Mouse (Mus musculus): ENCODE results near the gene Gmpr. TPM values are rescaled to one million over a fixed set of nuclear protein-coding genes. Genes with fewer than 3 reads are reported as not detected.

The Gmpr gene
- polyA plus RNA-seq, 1 experiment from 2014 or later, result 46.9 TPM

- H3K4me3 ChIP-seq (ENCODE audit: low read depth, low read length), result no peak overlapping the region
- no peaks in the 10 kb centered on the region for H3K27me3 ChIP-seq (ENCODE audit: control insufficient read depth, insufficient read depth, low read length)
- no peak overlapping the region for H3K4me2 ChIP-seq (ENCODE audit: low read depth, low read length)
- H3K36me3 ChIP-seq (ENCODE audit: control insufficient read depth, insufficient read depth, low read length), result no peaks in the 10 kb centered on the region
- no peak overlapping the region for H3K27ac ChIP-seq (ENCODE audit: low read depth, low read length)
- H3K9me3 ChIP-seq (ENCODE audit: control insufficient read depth, low read length), result no peaks in the 10 kb centered on the region
- ATAC-seq (ENCODE audit: low read depth), result no peak
- H3K9ac ChIP-seq (replicated peaks; ENCODE audit: low read depth, low read length), result no peak overlapping the region
- peaks cover 28% of the 10 kb centered on the region for H3K4me1 ChIP-seq (ENCODE audit: control insufficient read depth, insufficient read depth, low read length)
- WGBS, result 79% methylated on average over 8 of the region's 8 CpGs
These were observed 5.3 kb downstream of the Gmpr start for GRCm38 (mm10) chr13:45512531-45512930.

DNA sequence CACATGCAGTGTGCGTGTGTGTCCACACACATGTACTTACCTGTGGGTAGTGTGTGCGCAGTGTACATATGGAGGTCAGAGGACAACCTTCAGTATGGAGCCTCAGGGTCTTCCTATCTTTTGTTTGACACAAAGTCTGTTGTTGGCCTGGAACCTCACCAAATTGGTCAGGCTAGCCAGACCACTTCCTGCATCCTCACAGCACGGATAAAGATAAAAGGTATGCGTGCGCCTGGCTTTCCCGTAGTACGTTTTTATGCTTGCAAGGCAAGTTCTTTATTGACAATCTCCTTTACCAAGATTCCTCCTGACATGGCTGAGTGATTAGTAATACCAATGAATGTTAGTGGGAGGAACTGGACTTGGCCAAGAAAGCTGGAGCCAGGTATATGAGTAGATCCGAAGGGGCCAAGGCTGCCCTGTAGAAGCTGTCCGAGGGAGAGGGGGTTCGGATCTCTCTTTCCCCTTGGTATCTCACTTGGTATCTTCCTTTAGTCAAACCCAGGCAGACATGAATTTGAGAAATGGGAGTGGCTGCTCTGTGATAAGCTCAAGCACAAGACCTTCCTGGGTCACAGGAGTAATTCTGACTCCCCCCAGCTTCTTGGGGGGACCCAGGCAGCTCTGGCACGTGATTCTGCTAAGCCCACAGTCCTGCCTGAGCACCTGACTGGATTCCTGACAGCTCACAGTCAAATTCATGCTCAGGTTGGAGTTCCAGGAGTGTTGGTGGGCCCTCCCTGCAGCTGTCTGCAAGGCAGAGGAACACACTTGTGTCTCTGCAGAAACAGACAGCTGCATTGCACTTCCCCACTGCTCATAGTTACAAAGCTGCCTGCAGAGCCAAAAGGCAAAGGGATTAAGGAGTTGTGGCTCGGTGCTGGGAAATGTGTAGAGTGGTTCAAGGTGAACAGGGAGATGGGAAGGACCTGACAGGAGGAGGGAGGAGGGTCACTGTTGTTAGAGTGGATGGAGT, 6.1 kb downstream of the Gmpr start:
- Histone ChIP-seq H3K4me2 (ENCODE audit: low read depth, low read length) (no peak overlapping the region), H3K27me3 (ENCODE audit: control insufficient read depth, insufficient read depth, low read length) (no peaks in the 10 kb centered on the region), H3K9ac (replicated peaks; ENCODE audit: low read depth, low read length) (no peak overlapping the region), H3K9me3 (ENCODE audit: control insufficient read depth, low read length) (no peaks in the 10 kb centered on the region), H3K4me1 (ENCODE audit: control insufficient read depth, insufficient read depth, low read length) (peaks cover 24% of the 10 kb centered on the region), H3K4me3 (ENCODE audit: low read depth, low read length) (no peak overlapping the region), H3K27ac (ENCODE audit: low read depth, low read length) (no peak overlapping the region), H3K36me3 (ENCODE audit: control insufficient read depth, insufficient read depth, low read length) (no peaks in the 10 kb centered on the region)
- no peak for ATAC-seq (ENCODE audit: low read depth)
- 84% methylated on average over 12 of the region's 12 CpGs for WGBS

DNA sequence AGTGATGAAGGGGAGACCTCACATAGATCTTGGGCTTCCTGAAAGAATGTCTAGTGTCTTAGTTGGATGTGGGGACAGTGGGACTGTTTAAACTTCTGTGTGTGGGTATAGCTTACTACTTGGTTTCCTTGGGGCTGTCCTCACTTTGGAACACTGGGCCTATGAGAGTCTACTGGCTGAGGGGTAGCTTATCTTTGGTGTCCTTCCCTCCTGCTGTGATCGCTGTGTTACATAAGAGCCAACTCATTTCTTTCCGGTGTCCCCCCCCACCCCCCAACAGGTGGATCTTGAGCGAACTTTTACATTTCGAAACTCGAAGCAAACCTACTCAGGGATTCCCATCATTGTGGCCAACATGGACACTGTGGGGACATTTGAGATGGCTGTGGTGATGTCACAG, 6.9 kb downstream of the Gmpr start:
- H3K9ac ChIP-seq (replicated peaks; ENCODE audit: low read depth, low read length), result no peak overlapping the region
- H3K27ac ChIP-seq (ENCODE audit: low read depth, low read length), result no peak overlapping the region
- no peaks in the 10 kb centered on the region for H3K27me3 ChIP-seq (ENCODE audit: control insufficient read depth, insufficient read depth, low read length)
- H3K4me1 ChIP-seq (ENCODE audit: control insufficient read depth, insufficient read depth, low read length), result peaks cover 16% of the 10 kb centered on the region
- H3K4me3 ChIP-seq (ENCODE audit: low read depth, low read length), result no peak overlapping the region
- WGBS, result 93% methylated on average over 5 of the region's 5 CpGs
- no peaks in the 10 kb centered on the region for H3K36me3 ChIP-seq (ENCODE audit: control insufficient read depth, insufficient read depth, low read length)
- H3K4me2 ChIP-seq (ENCODE audit: low read depth, low read length), result no peak overlapping the region
- no peaks in the 10 kb centered on the region for H3K9me3 ChIP-seq (ENCODE audit: control insufficient read depth, low read length)
- no peak for ATAC-seq (ENCODE audit: low read depth)

DNA sequence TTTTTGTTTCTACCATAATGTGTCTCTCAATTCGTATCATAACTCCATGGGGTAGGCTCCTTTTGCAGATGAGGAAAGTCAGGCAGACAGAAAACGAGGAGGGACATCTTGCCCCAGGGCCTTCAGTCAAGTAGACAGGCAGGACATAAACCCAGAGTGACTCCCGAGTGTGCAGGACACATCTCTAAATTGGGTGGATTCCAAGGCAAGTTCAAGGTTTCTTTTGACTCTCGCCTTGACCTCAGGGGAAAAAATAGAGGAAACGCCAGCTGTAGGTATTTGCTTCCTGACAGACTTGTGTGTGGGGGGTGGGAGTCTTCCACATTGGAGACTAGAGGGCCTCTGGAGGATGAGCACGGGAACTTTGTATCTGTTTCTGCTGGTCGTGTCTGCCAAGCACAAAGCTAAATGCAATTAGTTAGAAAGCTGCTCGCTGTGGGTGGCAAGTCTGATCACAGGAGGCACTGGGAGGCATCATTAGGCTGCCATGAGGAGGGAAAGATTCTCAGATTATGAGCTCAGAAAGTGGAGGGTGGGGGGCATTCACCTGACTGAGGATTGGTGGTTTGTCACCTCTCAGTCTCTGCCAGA, 7.7 kb downstream of the Gmpr start:
- peaks cover 15% of the 10 kb centered on the region for H3K4me1 ChIP-seq (ENCODE audit: control insufficient read depth, insufficient read depth, low read length)
- H3K9ac ChIP-seq (replicated peaks; ENCODE audit: low read depth, low read length), result no peak overlapping the region
- no peak overlapping the region for H3K4me2 ChIP-seq (ENCODE audit: low read depth, low read length)
- ATAC-seq (ENCODE audit: low read depth), result no peak
- no peaks in the 10 kb centered on the region for H3K36me3 ChIP-seq (ENCODE audit: control insufficient read depth, insufficient read depth, low read length)
- no peaks in the 10 kb centered on the region for H3K9me3 ChIP-seq (ENCODE audit: control insufficient read depth, low read length)
- no peak overlapping the region for H3K4me3 ChIP-seq (ENCODE audit: low read depth, low read length)
- H3K27me3 ChIP-seq (ENCODE audit: control insufficient read depth, insufficient read depth, low read length), result no peaks in the 10 kb centered on the region
- 38% methylated on average over 8 of the region's 8 CpGs for WGBS
- no peak overlapping the region for H3K27ac ChIP-seq (ENCODE audit: low read depth, low read length)

DNA sequence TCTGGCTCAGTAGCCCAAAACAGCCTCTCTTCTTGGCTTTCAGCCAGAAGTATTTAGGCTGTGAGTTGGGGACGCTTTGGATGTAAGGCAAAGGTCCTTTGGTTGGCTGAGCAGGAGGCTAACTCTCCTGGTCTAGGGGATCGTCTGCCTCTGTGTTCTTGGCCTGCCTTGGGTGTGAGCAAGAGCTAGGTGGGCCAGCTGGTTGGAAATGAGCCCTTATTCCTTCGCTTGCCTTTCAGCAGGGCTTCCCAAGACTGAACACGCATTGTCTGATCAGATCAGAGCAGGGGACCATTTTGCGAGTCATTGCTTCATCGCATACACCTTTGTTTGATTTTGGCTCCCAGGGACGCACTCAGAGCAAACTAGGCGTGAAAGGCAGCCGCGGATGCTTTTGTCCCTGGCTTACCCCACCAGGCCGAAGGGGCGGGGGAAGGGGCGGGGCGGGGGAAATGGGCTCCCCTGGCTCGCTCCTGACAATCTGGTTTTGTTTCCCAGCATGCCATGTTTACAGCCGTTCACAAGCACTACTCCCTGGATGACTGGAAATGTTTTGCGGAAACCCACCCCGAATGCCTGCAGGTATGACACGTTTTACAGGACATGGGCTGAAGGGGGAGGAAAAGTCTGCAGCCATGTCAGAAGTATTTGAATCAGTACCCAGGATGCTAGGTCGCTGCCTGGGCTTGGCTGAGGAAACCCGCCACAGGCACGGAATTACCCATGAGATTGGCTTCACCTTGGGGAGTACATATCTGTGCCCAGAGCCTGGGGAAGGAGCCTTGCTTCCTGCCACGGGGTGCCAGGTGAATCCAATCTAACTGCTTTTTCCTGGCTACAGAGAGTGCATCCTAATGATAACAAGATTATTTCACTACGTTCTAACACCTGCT, 9.5 kb downstream of the Gmpr start:
- ATAC-seq (ENCODE audit: low read depth), result peak; percentile 85
- no peaks in the 10 kb centered on the region for H3K9me3 ChIP-seq (ENCODE audit: control insufficient read depth, low read length)
- peak overlapping the region; percentile 24 for H3K4me3 ChIP-seq (ENCODE audit: low read depth, low read length)
- H3K4me1 ChIP-seq (ENCODE audit: control insufficient read depth, insufficient read depth, low read length), result peaks cover 15% of the 10 kb centered on the region
- peak overlapping the region; percentile 43 for H3K9ac ChIP-seq (replicated peaks; ENCODE audit: low read depth, low read length)
- H3K4me2 ChIP-seq (ENCODE audit: low read depth, low read length), result peak overlapping the region; percentile 48
- no peaks in the 10 kb centered on the region for H3K27me3 ChIP-seq (ENCODE audit: control insufficient read depth, insufficient read depth, low read length)
- H3K27ac ChIP-seq (ENCODE audit: low read depth, low read length), result peak overlapping the region; percentile 49
- no peaks in the 10 kb centered on the region for H3K36me3 ChIP-seq (ENCODE audit: control insufficient read depth, insufficient read depth, low read length)
- 3% methylated on average over 24 of the region's 24 CpGs for WGBS

GRCm38 (mm10) chr13:45524305-45524704, 17.1 kb downstream of the Gmpr start:
- no peak overlapping the region for H3K9ac ChIP-seq (replicated peaks; ENCODE audit: low read depth, low read length)
- H3K36me3 ChIP-seq (ENCODE audit: control insufficient read depth, insufficient read depth, low read length), result no peaks in the 10 kb centered on the region
- H3K4me3 ChIP-seq (ENCODE audit: low read depth, low read length), result no peak overlapping the region
- 41% methylated on average over 3 of the region's 3 CpGs for WGBS
- no peaks in the 10 kb centered on the region for H3K9me3 ChIP-seq (ENCODE audit: control insufficient read depth, low read length)
- ATAC-seq (ENCODE audit: low read depth), result no peak
- no peak overlapping the region for H3K4me2 ChIP-seq (ENCODE audit: low read depth, low read length)
- H3K27ac ChIP-seq (ENCODE audit: low read depth, low read length), result no peak overlapping the region
- no peaks in the 10 kb centered on the region for H3K27me3 ChIP-seq (ENCODE audit: control insufficient read depth, insufficient read depth, low read length)
- no peaks in the 10 kb centered on the region for H3K4me1 ChIP-seq (ENCODE audit: control insufficient read depth, insufficient read depth, low read length)

DNA sequence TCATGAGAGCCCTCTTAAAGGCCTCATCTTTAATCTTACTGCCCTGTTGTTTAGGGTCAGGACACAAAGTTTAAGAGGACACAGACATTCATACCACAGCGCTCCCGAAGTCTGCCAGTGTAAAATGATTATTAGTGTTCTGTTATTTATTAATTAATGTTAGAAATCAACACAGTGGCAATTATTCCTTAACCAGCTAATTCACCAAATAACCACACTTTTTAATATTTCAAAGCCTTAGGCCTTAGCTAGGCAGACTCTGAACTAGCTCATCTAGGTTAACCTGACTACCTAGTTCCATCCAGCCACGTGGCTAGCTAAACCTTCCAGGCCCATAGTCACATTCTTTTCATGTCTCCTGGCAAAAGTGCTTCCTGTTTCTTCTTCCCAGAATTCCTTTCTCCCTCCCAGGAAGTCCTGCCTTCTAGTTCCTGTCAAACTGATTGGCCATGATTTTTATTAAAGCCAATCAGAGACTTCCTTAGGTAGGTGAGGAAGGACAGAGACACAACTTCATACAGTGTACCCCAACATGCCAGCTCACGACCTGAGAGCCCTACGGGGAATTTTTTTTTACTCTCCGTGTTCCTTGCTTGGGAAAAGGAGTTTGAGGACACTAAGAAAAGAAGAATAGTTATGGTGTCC, 17.7 kb downstream of the Gmpr start:
- H3K4me1 ChIP-seq (ENCODE audit: control insufficient read depth, insufficient read depth, low read length), result no peaks in the 10 kb centered on the region
- WGBS, result 90% methylated on average over 6 of the region's 6 CpGs
- no peak overlapping the region for H3K4me3 ChIP-seq (ENCODE audit: low read depth, low read length)
- ATAC-seq (ENCODE audit: low read depth), result no peak
- no peak overlapping the region for H3K4me2 ChIP-seq (ENCODE audit: low read depth, low read length)
- H3K27ac ChIP-seq (ENCODE audit: low read depth, low read length), result no peak overlapping the region
- H3K36me3 ChIP-seq (ENCODE audit: control insufficient read depth, insufficient read depth, low read length), result no peaks in the 10 kb centered on the region
- no peaks in the 10 kb centered on the region for H3K27me3 ChIP-seq (ENCODE audit: control insufficient read depth, insufficient read depth, low read length)
- H3K9ac ChIP-seq (replicated peaks; ENCODE audit: low read depth, low read length), result no peak overlapping the region
- H3K9me3 ChIP-seq (ENCODE audit: control insufficient read depth, low read length), result no peaks in the 10 kb centered on the region

DNA sequence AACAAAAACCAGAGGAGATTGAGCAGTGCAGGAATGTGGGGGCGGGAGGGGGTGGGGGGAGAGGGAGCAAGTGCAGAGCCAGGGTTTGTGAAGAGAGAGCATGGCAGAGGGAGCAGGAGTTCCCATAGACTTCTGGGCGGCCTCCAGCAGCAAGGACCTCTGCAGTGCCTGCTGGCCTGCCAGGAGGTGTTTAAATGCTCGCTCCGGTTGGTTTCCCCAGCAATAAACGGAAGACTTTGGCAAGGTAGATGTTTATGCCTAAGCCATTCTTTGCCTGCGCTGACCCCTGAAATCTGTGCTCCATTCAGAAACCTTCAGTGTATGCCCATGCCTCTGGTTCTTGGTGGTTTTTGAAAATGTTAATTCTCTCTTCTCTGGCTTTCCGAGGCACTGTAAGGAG, 19.0 kb downstream of the Gmpr start:
- Histone ChIP-seq H3K4me1 (ENCODE audit: control insufficient read depth, insufficient read depth, low read length) (peaks cover 7% of the 10 kb centered on the region; the same call in 1 of the 2 replicates), H3K27me3 (ENCODE audit: control insufficient read depth, insufficient read depth, low read length) (no peaks in the 10 kb centered on the region), H3K4me3 (ENCODE audit: low read depth, low read length) (no peak overlapping the region), H3K27ac (ENCODE audit: low read depth, low read length) (no peak overlapping the region), H3K4me2 (ENCODE audit: low read depth, low read length) (no peak overlapping the region), H3K9ac (replicated peaks; ENCODE audit: low read depth, low read length) (no peak overlapping the region), H3K9me3 (ENCODE audit: control insufficient read depth, low read length) (no peaks in the 10 kb centered on the region), H3K36me3 (ENCODE audit: control insufficient read depth, insufficient read depth, low read length) (no peaks in the 10 kb centered on the region)
- 23% methylated on average over 7 of the region's 7 CpGs for WGBS
- peak; percentile 80 for ATAC-seq (ENCODE audit: low read depth)

All from neural tube, embryonic 14.5 days (tissue).